In the genomic region with DNA sequence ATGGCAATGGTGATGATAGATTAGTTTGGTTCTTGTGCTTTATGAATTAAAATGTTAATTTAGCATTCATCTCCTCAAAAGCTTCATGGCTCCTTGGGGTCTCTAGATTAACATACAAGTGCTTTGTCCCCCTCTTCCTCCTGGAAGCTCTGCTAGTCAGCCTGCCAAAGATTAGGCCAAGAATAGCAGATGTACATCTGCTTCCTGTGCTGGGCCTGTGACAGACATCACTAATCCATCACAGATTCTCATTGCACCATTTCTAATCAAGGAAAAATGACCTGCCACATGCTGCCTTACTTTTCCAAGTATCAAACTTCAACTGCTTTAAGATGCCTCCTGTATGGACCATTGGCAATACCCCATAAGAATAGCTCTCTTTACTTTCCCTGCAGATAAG, we compare ENCODE assay signal across 33 mouse cellular contexts. TPM values are rescaled to one million over a fixed set of nuclear protein-coding genes. Genes with fewer than 3 reads are reported as not detected.
"Had no signal": no experiment of that assay in that cellular context is flagged by ENCODE, and none has a peak within 500 bp of the region (broad histone marks: within the 10 kb centered on the region; RNA-seq: fewer than 3 reads in every experiment).

No protein-coding gene starts in this region.

- H3K9ac ChIP-seq: embryonic facial prominence, embryonic 12.5 days; embryonic facial prominence, embryonic 13.5 days; embryonic facial prominence, embryonic 15.5 days; forebrain, embryonic 12.5 days; forebrain, embryonic 13.5 days; forebrain, embryonic 15.5 days; forebrain, postnatal 0 days had no signal

- H3K36me3 ChIP-seq: embryonic facial prominence, embryonic 10.5 days; embryonic facial prominence, embryonic 12.5 days; embryonic facial prominence, embryonic 13.5 days; embryonic facial prominence, embryonic 15.5 days; forebrain, embryonic 10.5 days; forebrain, embryonic 12.5 days; forebrain, embryonic 15.5 days; heart, embryonic 10.5 days had no signal

- H3K4me2 ChIP-seq: embryonic facial prominence, embryonic 12.5 days; embryonic facial prominence, embryonic 13.5 days; embryonic facial prominence, embryonic 15.5 days; forebrain, embryonic 12.5 days; forebrain, embryonic 13.5 days; forebrain, embryonic 15.5 days; heart, embryonic 11.5 days had no signal

- H3K27ac ChIP-seq: embryonic facial prominence, embryonic 10.5 days; embryonic facial prominence, embryonic 12.5 days; embryonic facial prominence, embryonic 13.5 days; embryonic facial prominence, embryonic 15.5 days; forebrain, embryonic 10.5 days; forebrain, embryonic 12.5 days; forebrain, embryonic 13.5 days; forebrain, embryonic 15.5 days; gastrocnemius, adult 2 months; heart, adult 2 months; heart, embryonic 10.5 days had no signal

- DNase-seq: cerebellum, adult 9-10 months; cerebellum, adult 9-11 months; cerebellum, postnatal 14 days; cerebellum, postnatal 25 days; cerebellum, postnatal 36 days; embryo, embryonic 11 days; forebrain, postnatal 0 days; gastrocnemius, adult 2 months; gastrocnemius, postnatal 10 days; gastrocnemius, postnatal 14 days; gastrocnemius, postnatal 25 days; gastrocnemius, postnatal 36 days; heart, adult 18-20 months; heart, adult 2 months had no signal

- H3K4me1 ChIP-seq: embryonic facial prominence, embryonic 12.5 days; embryonic facial prominence, embryonic 13.5 days; embryonic facial prominence, embryonic 15.5 days; forebrain, embryonic 15.5 days; heart, embryonic 10.5 days had no signal

- H3K9me3 ChIP-seq: embryonic facial prominence, embryonic 10.5 days; embryonic facial prominence, embryonic 12.5 days; embryonic facial prominence, embryonic 13.5 days; embryonic facial prominence, embryonic 15.5 days; forebrain, embryonic 10.5 days; forebrain, embryonic 12.5 days; forebrain, embryonic 13.5 days; forebrain, embryonic 15.5 days; heart, embryonic 10.5 days had no signal

- H3K4me3 ChIP-seq: embryonic facial prominence, embryonic 10.5 days; embryonic facial prominence, embryonic 12.5 days; embryonic facial prominence, embryonic 13.5 days; embryonic facial prominence, embryonic 15.5 days; erythroblast, embryonic 14.5 days; forebrain, embryonic 10.5 days; forebrain, embryonic 12.5 days; forebrain, embryonic 13.5 days; forebrain, embryonic 15.5 days; gastrocnemius, adult 2 months; heart, adult 2 months; heart, embryonic 10.5 days had no signal

- H3K27me3 ChIP-seq: embryonic facial prominence, embryonic 12.5 days; embryonic facial prominence, embryonic 13.5 days; embryonic facial prominence, embryonic 15.5 days; forebrain, embryonic 15.5 days had no signal

- ATAC-seq: forebrain, embryonic 13.5 days; forebrain, embryonic 14.5 days; forebrain, embryonic 15.5 days; forebrain, embryonic 16.5 days; forebrain, postnatal 0 days had no signal

RNA-seq across cellular contexts. Expression of a gene that starts 12.1 kb away (rescaled TPM):
- total RNA-seq: gastrocnemius, adult 18-20 months; gastrocnemius, adult 2 months; gastrocnemius, adult 8-10 months; gastrocnemius, postnatal 10 days; gastrocnemius, postnatal 14 days; gastrocnemius, postnatal 25 days; gastrocnemius, postnatal 36 days; granulocyte monocyte progenitor cell, adult 5-6 weeks; heart, adult 18-20 months; heart, adult 2 months; heart, adult 8-10 months had no signal
- polyA plus RNA-seq: cortical plate, adult 2 months; erythroblast, embryonic 14.5 days; frontal cortex, adult 2 months; heart, embryonic 10.5 days; heart, embryonic 11.5 days had no signal

RNA-seq across cellular contexts. Expression of a gene that starts 27.5 kb away (rescaled TPM):
- total RNA-seq: gastrocnemius, adult 8-10 months had no signal
- polyA plus RNA-seq: erythroblast, embryonic 14.5 days had no signal
